In the genomic region with DNA sequence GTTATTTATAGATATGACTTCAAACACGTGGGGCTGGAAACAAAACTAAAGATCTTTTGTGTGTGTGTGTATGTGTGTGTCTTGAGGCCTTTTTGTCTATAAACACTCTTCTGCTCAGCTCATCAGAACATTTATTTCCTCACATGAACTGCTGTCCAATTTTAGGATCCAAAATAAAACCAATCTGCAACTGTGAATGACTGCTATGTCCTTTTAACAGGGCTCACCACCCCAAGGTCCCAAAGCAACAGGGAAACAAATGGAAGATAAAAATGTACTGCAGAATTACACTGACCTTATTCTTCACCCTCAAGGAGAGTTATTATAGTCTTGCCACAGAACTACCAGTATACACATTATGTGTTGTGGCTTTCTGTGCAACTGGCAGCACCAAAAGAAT, we compare ENCODE assay signal across 13 mouse cellular contexts.
"Had no signal": no experiment of that assay in that cellular context is flagged by ENCODE, and none has a peak within 500 bp of the region (broad histone marks: within the 10 kb centered on the region; RNA-seq: fewer than 3 reads in every experiment).

No protein-coding gene starts in this region.

- ATAC-seq: liver, postnatal 0 days had no signal

- H3K36me3 ChIP-seq: lung, embryonic 15.5 days had no signal

- H3K27ac ChIP-seq: limb, embryonic 12.5 days; liver, embryonic 13.5 days; lung, embryonic 15.5 days; midbrain, embryonic 10.5 days; neural tube, embryonic 12.5 days; stomach, postnatal 0 days had no signal

- H3K9ac ChIP-seq: limb, embryonic 12.5 days; liver, embryonic 13.5 days; liver, postnatal 0 days; lung, embryonic 15.5 days; neural tube, embryonic 12.5 days had no signal

- H3K4me3 ChIP-seq: limb, embryonic 12.5 days; liver, embryonic 13.5 days; lung, embryonic 15.5 days; midbrain, embryonic 10.5 days; neural tube, embryonic 12.5 days had no signal

- DNase-seq: kidney, postnatal 14 days; layer of hippocampus, postnatal 36 days; liver; liver, embryonic 13.5 days; liver, postnatal 0 days; lung, postnatal 36 days; midbrain, embryonic 14.5 days; thymus, postnatal 4 days had no signal

- H3K27me3 ChIP-seq: limb, embryonic 12.5 days; liver, embryonic 13.5 days; lung, embryonic 15.5 days; neural tube, embryonic 12.5 days had no signal

- H3K4me2 ChIP-seq: limb, embryonic 12.5 days; liver, embryonic 13.5 days; lung, embryonic 15.5 days; neural tube, embryonic 12.5 days had no signal

- H3K9me3 ChIP-seq: limb, embryonic 12.5 days; liver, embryonic 13.5 days; lung, embryonic 15.5 days; midbrain, embryonic 10.5 days; neural tube, embryonic 12.5 days had no signal

- H3K4me1 ChIP-seq: limb, embryonic 12.5 days; liver, embryonic 13.5 days; lung, embryonic 15.5 days; midbrain, embryonic 10.5 days; neural tube, embryonic 12.5 days had no signal
